Mouse (Mus musculus): ENCODE measurements around the gene Nbeal2. TPM values are rescaled to one million over a fixed set of nuclear protein-coding genes. Genes with fewer than 3 reads are reported as not detected.

The Nbeal2 gene
- 6.3 and 7.9 TPM in 2 replicates for polyA plus RNA-seq (2012; rRNA removed)

DNA sequence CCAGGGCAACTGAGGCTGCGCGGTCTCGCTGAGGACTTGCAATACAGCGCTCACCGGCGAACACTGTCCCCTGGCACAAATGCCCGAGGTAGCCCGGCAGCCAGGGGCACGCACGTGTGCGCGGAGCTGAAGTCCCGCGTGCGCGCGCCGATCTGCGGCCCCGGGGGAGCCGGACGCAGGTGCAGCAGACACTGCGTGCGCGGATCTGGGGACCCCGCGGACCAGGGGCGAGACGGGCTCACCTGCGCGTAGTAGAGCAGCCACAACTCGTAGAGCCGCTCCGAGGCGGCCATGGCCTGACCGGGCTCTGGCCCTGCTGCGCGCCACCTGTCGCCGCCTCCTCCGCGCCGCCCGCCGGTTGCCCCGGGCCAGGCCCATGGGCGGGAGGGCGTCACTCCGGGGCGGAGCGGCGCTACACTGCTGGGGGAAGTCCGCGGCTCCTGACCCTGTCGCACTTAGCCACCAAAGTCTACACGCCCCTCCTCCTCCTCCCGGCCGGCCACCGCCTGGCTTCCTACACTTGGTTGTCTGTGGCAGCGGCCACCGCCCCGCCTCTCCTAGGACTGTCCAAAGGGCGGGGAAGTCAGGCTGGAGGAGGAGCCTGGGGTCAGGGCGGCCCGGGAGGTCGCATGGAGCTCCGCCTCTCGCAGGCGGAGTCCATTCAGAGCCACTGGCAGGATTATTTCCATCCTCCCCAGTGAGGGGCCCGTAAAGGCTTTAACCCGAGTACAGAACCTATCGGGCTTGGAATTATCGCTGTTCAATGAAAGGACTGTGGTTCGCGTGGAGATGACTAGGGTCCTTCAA, at the start of gene Nbeal2:
Gene Nbeal2 (minus strand): TSS at position 507 of the 807 bp plus-strand sequence.

DNA sequence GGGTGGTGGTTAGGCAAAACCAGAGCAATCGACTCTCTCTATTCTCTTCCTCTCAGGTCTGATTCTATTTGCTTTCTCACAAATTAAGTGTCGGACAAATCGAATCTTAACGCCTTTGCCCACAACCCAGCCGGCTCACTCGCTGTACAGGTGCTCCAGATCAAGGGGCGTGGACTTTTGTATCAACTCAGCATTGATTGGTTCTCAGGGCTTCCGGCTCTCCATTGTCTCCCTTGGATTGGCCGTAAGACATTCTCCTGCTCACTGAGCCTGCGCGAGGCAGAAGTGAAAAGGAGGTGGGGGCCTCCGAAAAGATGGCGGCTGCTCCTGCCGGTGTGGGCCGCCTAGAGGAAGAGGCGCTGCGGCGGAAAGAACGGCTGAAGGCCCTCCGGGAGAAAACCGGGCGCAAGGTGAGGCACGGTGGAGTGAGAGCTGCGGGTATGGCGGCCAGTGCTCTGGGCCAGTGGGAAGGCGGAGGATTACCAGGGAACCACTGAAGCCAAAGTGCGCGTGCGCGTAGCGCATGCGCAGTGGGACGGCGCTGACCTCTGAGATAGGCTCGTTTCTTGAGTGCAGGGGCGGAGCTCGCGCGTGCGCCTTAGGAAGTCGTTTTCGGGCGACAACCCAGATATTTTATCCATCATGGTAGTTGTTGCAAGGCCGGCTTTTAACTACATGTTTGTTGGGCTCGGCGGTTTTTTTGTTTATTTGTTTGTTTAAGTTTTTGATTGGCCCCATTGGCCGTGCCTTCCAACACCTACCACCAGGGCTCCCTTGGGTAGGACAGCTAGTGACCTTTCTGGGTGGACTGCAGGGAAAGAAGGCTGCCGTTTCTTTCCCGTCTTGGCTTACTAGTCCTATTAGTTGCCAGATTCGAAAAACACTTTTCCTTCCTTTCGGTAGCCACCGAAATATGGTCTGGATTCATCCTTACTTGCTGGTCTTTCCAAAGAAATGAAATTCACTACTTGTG, 2.6 kb upstream of the Nbeal2 start, which contains the start of gene Ccdc12:
Gene Ccdc12 (plus strand): TSS at position 255 of the 973 bp plus-strand sequence.

DNA sequence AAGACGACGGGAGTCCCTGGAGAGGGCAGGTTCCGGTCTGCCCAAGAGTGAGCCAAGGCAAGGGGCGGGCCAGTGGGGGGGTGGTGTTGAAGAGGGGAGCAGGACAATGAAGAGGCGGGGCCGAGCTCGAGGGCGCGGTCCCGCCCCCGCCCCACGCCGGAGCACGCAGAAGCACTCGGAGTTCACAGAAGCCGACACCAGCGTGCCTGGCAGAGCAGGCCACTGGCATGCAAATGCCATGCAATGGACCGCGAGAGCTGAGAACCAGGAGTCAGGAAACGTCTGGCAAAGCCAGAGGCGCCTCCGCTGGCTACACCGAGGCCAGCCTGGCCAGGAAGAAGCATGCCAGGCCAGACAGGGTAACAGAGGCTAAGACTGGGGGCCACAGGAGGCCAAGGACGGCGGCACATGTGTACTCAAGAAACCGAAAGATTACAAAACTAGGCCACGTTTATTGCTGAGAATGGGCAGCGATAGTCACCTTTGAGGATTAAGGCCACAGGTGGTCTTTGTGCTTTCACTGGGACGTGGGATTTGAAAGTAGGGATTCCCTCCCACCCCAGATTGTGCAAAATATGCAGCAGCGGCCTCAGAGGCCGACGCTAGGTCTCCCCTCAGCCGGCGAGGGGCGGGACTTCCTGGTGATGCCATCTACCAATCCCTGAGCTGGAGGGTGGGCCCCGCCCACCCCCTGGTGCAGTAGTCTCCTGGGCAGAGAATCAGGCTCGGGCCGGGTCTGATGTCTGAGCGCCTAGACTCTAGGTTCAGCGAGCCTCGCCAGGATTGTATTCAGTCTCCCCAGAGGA, 29.4 kb downstream of the Nbeal2 start, which contains the start of gene Nradd:
Gene Nradd (minus strand): TSS at position 92 of the 806 bp plus-strand sequence.

Other genes starting within 250 kb of the Nbeal2 start
- gene Ptpn23, start 245.9 kb downstream of the Nbeal2 start, polyA plus RNA-seq (2012; rRNA removed) = 2.6 and 3.1 TPM in 2 replicates
- gene Ngp, start 234.4 kb downstream of the Nbeal2 start, polyA plus RNA-seq (2012; rRNA removed) = 689 and 935 TPM in 2 replicates
- gene Klhl18, start 177.5 kb downstream of the Nbeal2 start, polyA plus RNA-seq (2012; rRNA removed) = 3.3 and 4.0 TPM in 2 replicates
- 0.16 and 0.20 TPM in 2 replicates for gene Kif9, start 177.2 kb downstream of the Nbeal2 start, polyA plus RNA-seq (2012; rRNA removed)
- 20.0 and 26.1 TPM in 2 replicates for gene Setd2, start 121.6 kb downstream of the Nbeal2 start, polyA plus RNA-seq (2012; rRNA removed)
- 1.8 TPM in 2 replicates for gene Nradd, start 29.7 kb downstream of the Nbeal2 start, polyA plus RNA-seq (2012; rRNA removed)
- 59.7 and 60.4 TPM in 2 replicates for gene Ccdc12, start 2.3 kb upstream of the Nbeal2 start, polyA plus RNA-seq (2012; rRNA removed)
- 0.08 TPM in 1 of 2 replicates, not detected in the other for gene Myl3, start 87.7 kb upstream of the Nbeal2 start, polyA plus RNA-seq (2012; rRNA removed)
- gene Pth1r, start 93.0 kb upstream of the Nbeal2 start, polyA plus RNA-seq (2012; rRNA removed) = 2.5 and 3.2 TPM in 2 replicates
- gene Prss42, start 144.0 kb upstream of the Nbeal2 start, polyA plus RNA-seq (2012; rRNA removed) = not detected in 2 replicates
- not detected in 2 replicates for gene Prss44, start 159.8 kb upstream of the Nbeal2 start, polyA plus RNA-seq (2012; rRNA removed)
- not detected in 2 replicates for gene Prss43, start 172.5 kb upstream of the Nbeal2 start, polyA plus RNA-seq (2012; rRNA removed)
- 0.03 TPM in 1 of 2 replicates, not detected in the other for gene Prss45, start 180.4 kb upstream of the Nbeal2 start, polyA plus RNA-seq (2012; rRNA removed)
- gene Prss46, start 190.3 kb upstream of the Nbeal2 start, polyA plus RNA-seq (2012; rRNA removed) = not detected in 2 replicates
- gene Prss50, start 203.8 kb upstream of the Nbeal2 start, polyA plus RNA-seq (2012; rRNA removed) = 1.5 and 1.6 TPM in 2 replicates
- 5.9 and 6.7 TPM in 2 replicates for gene Als2cl, start 225.7 kb upstream of the Nbeal2 start, polyA plus RNA-seq (2012; rRNA removed)
- gene Tmie, start 226.0 kb upstream of the Nbeal2 start, polyA plus RNA-seq (2012; rRNA removed) = 4.0 and 4.3 TPM in 2 replicates